16 mouse cellular contexts compared by ENCODE assay signal in the genomic region with DNA sequence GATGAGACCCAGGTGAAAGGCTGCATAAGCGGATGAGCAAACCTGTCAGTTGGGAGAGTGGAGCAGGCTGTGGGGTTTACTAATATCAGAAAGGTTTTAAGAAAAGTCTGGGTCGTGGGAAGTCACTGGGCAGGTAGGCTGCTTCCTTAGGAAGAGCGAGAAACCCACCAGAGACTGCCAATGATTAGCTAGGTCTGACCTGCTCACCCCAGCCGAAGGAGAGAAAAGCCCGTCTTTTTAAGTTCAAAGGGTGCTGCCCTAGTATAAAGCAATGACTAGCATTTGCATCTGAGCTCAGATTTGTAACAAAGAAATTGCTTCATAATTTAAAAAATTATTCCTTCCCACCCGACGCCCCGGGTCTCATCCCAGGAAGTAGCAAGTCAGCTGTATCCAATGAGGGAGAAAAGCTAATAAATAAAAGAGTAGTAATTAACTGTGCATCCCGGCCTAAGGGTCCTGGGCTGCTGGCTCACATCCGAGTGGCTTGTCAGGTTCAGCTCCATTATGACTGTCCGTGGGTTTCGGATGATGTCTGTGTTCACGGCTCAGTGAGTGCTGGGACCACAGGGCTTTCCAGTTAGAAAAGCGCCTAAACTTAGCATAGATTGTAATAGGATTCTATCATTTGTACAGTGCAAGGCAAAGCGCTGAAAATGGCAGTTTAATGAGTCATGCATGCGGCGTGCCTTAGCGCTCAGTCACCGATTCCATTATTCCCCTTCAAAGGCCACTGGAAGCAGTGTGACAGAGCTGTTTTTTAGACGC. TPM values are rescaled to one million over a fixed set of nuclear protein-coding genes. Genes with fewer than 3 reads are reported as not detected.
DNase-seq lines count a peak whose midpoint lies in the region; ATAC-seq and TF ChIP-seq lines count a peak whose summit lies in the region.
"Had no signal": no experiment of that assay in that cellular context is flagged by ENCODE, and none has a peak within 500 bp of the region (broad histone marks: within the 10 kb centered on the region; RNA-seq: fewer than 3 reads in every experiment).

No protein-coding gene starts in this region.

- no peak overlapping the region for H3K9ac ChIP-seq in forebrain, embryonic 11.5 days (ENCODE audit: low read length)
- H3K9ac ChIP-seq in forebrain, embryonic 16.5 days (replicated peaks; ENCODE audit: low read depth, low read length), result no peak overlapping the region
- H3K9ac ChIP-seq in midbrain, postnatal 0 days (replicated peaks; ENCODE audit: low read length, poor library complexity, severe bottlenecking), result no peak overlapping the region
- H3K9ac ChIP-seq: heart, embryonic 15.5 days; liver, embryonic 13.5 days had no signal

- no peaks in the 10 kb centered on the region for H3K4me1 ChIP-seq in forebrain, embryonic 11.5 days (replicated peaks; ENCODE audit: control insufficient read depth, insufficient read depth, low read length)
- peaks cover 5% of the 10 kb centered on the region; the same call in 1 of the 2 replicates for H3K4me1 ChIP-seq in forebrain, embryonic 10.5 days
- H3K4me1 ChIP-seq in forebrain, embryonic 16.5 days (replicated peaks; ENCODE audit: control insufficient read depth, insufficient read depth, low read length), result 0 out of 2 replicates have a peak, but pooled peaks cover 2% of the 10 kb centered on the region
- no peaks in the 10 kb centered on the region for H3K4me1 ChIP-seq in midbrain, postnatal 0 days (ENCODE audit: insufficient read depth, low read length)
- H3K4me1 ChIP-seq: heart, embryonic 15.5 days; liver, embryonic 13.5 days had no signal

- H3K4me3 ChIP-seq in forebrain, embryonic 11.5 days (ENCODE audit: low read depth, low read length), result no peak overlapping the region
- H3K4me3 ChIP-seq in forebrain, embryonic 10.5 days, result no peak overlapping the region
- H3K4me3 ChIP-seq in forebrain, embryonic 16.5 days (replicated peaks; ENCODE audit: low read length), result peak overlapping the region; percentile 11; the same call in 1 of the 2 replicates
- H3K4me3 ChIP-seq in midbrain, postnatal 0 days (ENCODE audit: low read depth, low read length), result no peak overlapping the region
- H3K4me3 ChIP-seq: heart, embryonic 15.5 days; liver, embryonic 13.5 days had no signal

- H3K36me3 ChIP-seq in forebrain, embryonic 11.5 days (ENCODE audit: control insufficient read depth, insufficient read depth, low read length), result no peaks in the 10 kb centered on the region
- H3K36me3 ChIP-seq in forebrain, embryonic 10.5 days (replicated peaks), result no peaks in the 10 kb centered on the region
- no peaks in the 10 kb centered on the region for H3K36me3 ChIP-seq in forebrain, embryonic 16.5 days (ENCODE audit: control insufficient read depth, insufficient read depth)
- no peaks in the 10 kb centered on the region for H3K36me3 ChIP-seq in midbrain, postnatal 0 days (ENCODE audit: insufficient read depth, low read length)
- H3K36me3 ChIP-seq: heart, embryonic 15.5 days; liver, embryonic 13.5 days had no signal

- no peak for DNase-seq in forebrain, embryonic 11.5 days (ENCODE audit: low spot score)
- no peak for DNase-seq in forebrain, embryonic 10.5 days (ENCODE audit: extremely low spot score, low spot score)
- peak; percentile 39 for DNase-seq in NIH3T3 (ENCODE audit: low read depth)
- peak; percentile 37 for DNase-seq in midbrain, postnatal 0 days (ENCODE audit: low spot score)
- no peak for DNase-seq in urinary bladder, postnatal 10 days (ENCODE audit: low spot score)
- DNase-seq in urinary bladder, adult 2 months (ENCODE audit: low spot score), result no peak
- no peak for DNase-seq in thymus, postnatal 36 days
- DNase-seq: cerebellum, postnatal 25 days; gastrocnemius, postnatal 14 days; kidney, postnatal 10 days; liver, embryonic 13.5 days; spleen, adult 18-20 months had no signal

- H3K9me3 ChIP-seq in forebrain, embryonic 11.5 days (ENCODE audit: control insufficient read depth, low read length), result no peaks in the 10 kb centered on the region
- H3K9me3 ChIP-seq in forebrain, embryonic 10.5 days, result peaks cover 8% of the 10 kb centered on the region; the same call in 1 of the 2 replicates
- 0 out of 2 replicates have a peak, but pooled peaks cover 3% of the 10 kb centered on the region for H3K9me3 ChIP-seq in forebrain, embryonic 16.5 days (ENCODE audit: control insufficient read depth, low read length)
- no peaks in the 10 kb centered on the region for H3K9me3 ChIP-seq in midbrain, postnatal 0 days (ENCODE audit: low read length)
- H3K9me3 ChIP-seq: liver, embryonic 13.5 days had no signal

- H3K27me3 ChIP-seq in forebrain, embryonic 11.5 days (ENCODE audit: control insufficient read depth, insufficient read depth, low read length), result no peaks in the 10 kb centered on the region
- no peaks in the 10 kb centered on the region for H3K27me3 ChIP-seq in forebrain, embryonic 10.5 days (ENCODE audit: poor library complexity, severe bottlenecking)
- no peaks in the 10 kb centered on the region for H3K27me3 ChIP-seq in forebrain, embryonic 16.5 days (replicated peaks; ENCODE audit: control insufficient read depth, insufficient read depth, low read length)
- no peaks in the 10 kb centered on the region for H3K27me3 ChIP-seq in midbrain, postnatal 0 days (ENCODE audit: insufficient read depth, low read length)
- H3K27me3 ChIP-seq: heart, embryonic 15.5 days; liver, embryonic 13.5 days had no signal

- WGBS in forebrain, embryonic 11.5 days, result 65% methylated on average over 20 of the region's 20 CpGs
- WGBS in forebrain, embryonic 10.5 days, result 81% methylated on average over 20 of the region's 20 CpGs
- WGBS in forebrain, embryonic 16.5 days, result 33% methylated on average over 20 of the region's 20 CpGs
- WGBS in midbrain, postnatal 0 days, result 54% methylated on average over 20 of the region's 20 CpGs

- no peak overlapping the region for H3K4me2 ChIP-seq in forebrain, embryonic 11.5 days (ENCODE audit: low read depth, low read length, severe bottlenecking)
- peak overlapping the region; percentile 44 for H3K4me2 ChIP-seq in forebrain, embryonic 16.5 days (ENCODE audit: low read length)
- H3K4me2 ChIP-seq in midbrain, postnatal 0 days (ENCODE audit: low read depth, low read length, poor library complexity, severe bottlenecking), result peak overlapping the region; percentile 18; the same call in 1 of the 2 replicates
- H3K4me2 ChIP-seq: heart, embryonic 15.5 days; liver, embryonic 13.5 days had no signal

- no peak overlapping the region for H3K27ac ChIP-seq in forebrain, embryonic 11.5 days (ENCODE audit: low read depth, low read length)
- no peak overlapping the region for H3K27ac ChIP-seq in forebrain, embryonic 10.5 days
- no peak overlapping the region for H3K27ac ChIP-seq in forebrain, embryonic 16.5 days (ENCODE audit: low read length)
- H3K27ac ChIP-seq in midbrain, postnatal 0 days (ENCODE audit: low read depth, low read length), result no peak overlapping the region
- H3K27ac ChIP-seq: heart, embryonic 15.5 days; liver, embryonic 13.5 days had no signal

- no peak for TF ChIP-seq CTCF in midbrain, postnatal 0 days (IDR thresholded peaks at IDR 0.05)

- 0 out of 2 replicates have a peak, but pooled peaks have one; percentile 5 for ATAC-seq in forebrain, embryonic 11.5 days (replicated peaks; ENCODE audit: low FRiP score)
- ATAC-seq in forebrain, embryonic 16.5 days, result peak; percentile 79
- no peak; the same call in 1 of the 2 replicates for ATAC-seq in midbrain, postnatal 0 days (ENCODE audit: low FRiP score)
- ATAC-seq: CD4-positive, CD25-positive, alpha-beta regulatory T cell, adult 4 months had no signal

RNA-seq across cellular contexts. Expression of gene Dmrt1, which starts 43.7 kb away (rescaled TPM):
- 0.95 and 1.0 TPM in 2 replicates for polyA plus RNA-seq in forebrain, embryonic 11.5 days (2014; fragmentation: Nextera tagmentation; extraction: Ambion mirVana)
- 0.53 and 0.61 TPM in 2 replicates for polyA plus RNA-seq in forebrain, embryonic 10.5 days (2016; fragmentation: Nextera tagmentation; extraction: Ambion mirVana)
- 0.14 TPM in 1 of 2 replicates, not detected in the other for polyA plus RNA-seq in forebrain, embryonic 16.5 days (2015; fragmentation: Nextera tagmentation; extraction: Ambion mirVana)
- total RNA-seq in midbrain, postnatal 0 days (2014; rRNA removed), result not detected in 2 replicates
- not detected in 2 replicates for polyA plus RNA-seq in midbrain, postnatal 0 days (2015; fragmentation: Nextera tagmentation; extraction: Ambion mirVana)
- not detected in 2 replicates for polyA plus RNA-seq in urinary bladder, adult 2 months (2012; rRNA removed)
- total RNA-seq: gastrocnemius, postnatal 14 days; left cerebral cortex, adult 8-10 months had no signal
- polyA plus RNA-seq: CD4-positive, CD25-positive, alpha-beta regulatory T cell, adult 4 months; heart, embryonic 15.5 days; liver, embryonic 13.5 days had no signal

Comparison
In these comparisons a context has a peak if more than half of its experiments do, and no peak if none do; other contexts are left out.
1. DNase-seq: peak in NIH3T3 (single experiment) and midbrain, postnatal 0 days (single experiment); none in forebrain, embryonic 11.5 days (single experiment), forebrain, embryonic 10.5 days (single experiment), urinary bladder, postnatal 10 days (single experiment), urinary bladder, adult 2 months (single experiment) and thymus, postnatal 36 days (0 of 2).